Mouse (Mus musculus) gastrocnemius, postnatal 4 days (tissue): Measurements from ENCODE around the gene Prss53. TPM values are rescaled to one million over a fixed set of nuclear protein-coding genes. Genes with fewer than 3 reads are reported as not detected.
A peak's percentile ranks its signal among the peaks of the same experiment; 100 is the strongest.

Experiments used
- DNase-seq, 2 experiments: peaks; one replicate each; pipeline ENCODE4 v3.0.0; 2021 to 2022; ENCODE audit warnings: low spot score in 2 of 2, mixed read lengths in 2 of 2
- long read RNA-seq, 2 experiments: library from polyadenylated mRNA; stranded (forward); transcript quantifications; one replicate each; pipeline ENCODE4 v2.0.0; 2021
- total RNA-seq, 2 experiments: library from RNA; stranded (reverse); gene quantifications; 2 replicates each; pipeline ENCODE4 v1.2.3; 2021

The Prss53 gene
- 1 to 10 TPM; 1.6 to 1.8 TPM for total RNA-seq
- long read RNA-seq, experiment 1, partial matches to known transcripts = 0 of 1 reads
- long read RNA-seq, experiment 1, other reads (novel, unspliced or antisense) = 0 of 1 reads
- long read RNA-seq, experiment 2, partial matches to known transcripts = 1 of 1 reads
- long read RNA-seq, experiment 2, other reads (novel, unspliced or antisense) = 0 of 1 reads

- no peak for DNase-seq
These were observed at the start of gene Prss53 for GRCm38 (mm10) chr7:127890798-127891197. Prss53 (minus strand) TSS chr7:127890970.

GRCm38 (mm10) chr7:127936216-127936884 is 45.6 kb upstream of the Prss53 start:
- no peak for DNase-seq

- no peak for DNase-seq
These were observed 45.0 kb upstream of the Prss53 start for GRCm38 (mm10) chr7:127935748-127936159.

GRCm38 (mm10) chr7:127935028-127935722 is 44.4 kb upstream of the Prss53 start:
- peak; percentile 96 for DNase-seq

GRCm38 (mm10) chr7:127934075-127934474 is 43.3 kb upstream of the Prss53 start:
- no peak for DNase-seq

- DNase-seq = no peak
These were observed 41.7 kb upstream of the Prss53 start for GRCm38 (mm10) chr7:127932273-127933031.

GRCm38 (mm10) chr7:127931351-127932135 is 40.8 kb upstream of the Prss53 start:
- DNase-seq = no peak

GRCm38 (mm10) chr7:127930636-127931035 is 39.9 kb upstream of the Prss53 start:
- no peak for DNase-seq

GRCm38 (mm10) chr7:127929923-127930322 is 39.2 kb upstream of the Prss53 start, which contains the start of gene Prss8:
Prss8 (minus strand) TSS chr7:127930104.
- DNase-seq = no peak

GRCm38 (mm10) chr7:127928596-127928995 is 37.8 kb upstream of the Prss53 start:
- DNase-seq = no peak

- no peak for DNase-seq
These were observed 37.0 kb upstream of the Prss53 start for GRCm38 (mm10) chr7:127927726-127928125.

GRCm38 (mm10) chr7:127926846-127927245 is 36.1 kb upstream of the Prss53 start:
- DNase-seq = no peak

- no peak for DNase-seq
These were observed 35.3 kb upstream of the Prss53 start for GRCm38 (mm10) chr7:127926066-127926465.

GRCm38 (mm10) chr7:127925252-127925651 is 34.5 kb upstream of the Prss53 start:
- no peak for DNase-seq

- no peak for DNase-seq
These were observed 32.9 kb upstream of the Prss53 start for GRCm38 (mm10) chr7:127923714-127924113.

- no peak for DNase-seq
These were observed 31.9 kb upstream of the Prss53 start for GRCm38 (mm10) chr7:127922451-127923275.

- DNase-seq = no peak
These were observed 30.7 kb upstream of the Prss53 start for GRCm38 (mm10) chr7:127921516-127921915.

GRCm38 (mm10) chr7:127919290-127919689 is 28.5 kb upstream of the Prss53 start:
- no peak for DNase-seq

GRCm38 (mm10) chr7:127918203-127918602 is 27.4 kb upstream of the Prss53 start:
- DNase-seq = no peak

GRCm38 (mm10) chr7:127915293-127915692 is 24.5 kb upstream of the Prss53 start:
- no peak for DNase-seq
